Mouse (Mus musculus) midbrain, postnatal 0 days (tissue): Measurements from ENCODE around the gene Ccdc142. TPM values are rescaled to one million over a fixed set of nuclear protein-coding genes. Genes with fewer than 3 reads are reported as not detected.

Experiments
- ATAC-seq: fragments of 200-750 bp; cut with Nextera tagmentation; 2 replicates; pipeline ENCODE4 v1.8.0; 2017; ENCODE audit warnings: moderate number of reproducible peaks, mild to moderate bottlenecking, moderate TSS enrichment, moderate library complexity; ENCODE audit not compliant: low FRiP score
- DNase-seq: peaks from one replicate; pipeline ENCODE4 v3.0.0-alpha.2; 2015; ENCODE audit warnings: low spot score
- H3K27ac ChIP-seq: fragments of 300-500 bp; sonication (generic); 2 replicates; pipeline ENCODE4 v1.5.1; 2014; ENCODE audit warnings: low read depth, mild to moderate bottlenecking, low read length, mixed read lengths
- H3K27me3 ChIP-seq: fragments of 300-500 bp; sonication (generic); 2 replicates; pipeline ENCODE4 v1.6.1; 2014; ENCODE audit warnings: low read length, control low read depth, mixed read lengths; ENCODE audit not compliant: insufficient read depth
- H3K36me3 ChIP-seq: fragments of 300-500 bp; sonication (generic); 2 replicates; pipeline ENCODE4 v1.6.1; 2014; ENCODE audit warnings: low read length, control low read depth, mixed read lengths; ENCODE audit not compliant: insufficient read depth
- H3K4me1 ChIP-seq: fragments of 300-500 bp; sonication (generic); 2 replicates; pipeline ENCODE4 v1.6.1; 2014; ENCODE audit warnings: mild to moderate bottlenecking, control low read depth, antibody characterized with exemption, low read length, mixed read lengths; ENCODE audit not compliant: insufficient read depth
- H3K4me2 ChIP-seq: fragments of 300-500 bp; sonication (generic); 2 replicates; pipeline ENCODE4 v1.6.1; 2014; ENCODE audit warnings: low read depth, mild to moderate bottlenecking, low read length, mixed read lengths; ENCODE audit not compliant: poor library complexity, severe bottlenecking
- H3K4me3 ChIP-seq: fragments of 300-500 bp; sonication (generic); 2 replicates; pipeline ENCODE4 v1.5.1; 2014; ENCODE audit warnings: low read depth, mild to moderate bottlenecking, low read length, moderate library complexity
- H3K9ac ChIP-seq: fragments of 300-500 bp; sonication (generic); replicated peaks from 2 replicates; pipeline ENCODE4 v1.6.1; 2014; ENCODE audit warnings: mild to moderate bottlenecking, low read length, moderate library complexity, mixed read lengths; ENCODE audit not compliant: poor library complexity, severe bottlenecking
- H3K9me3 ChIP-seq: fragments of 300-500 bp; sonication (generic); 2 replicates; pipeline ENCODE4 v1.6.1; 2016; ENCODE audit warnings: low read length, control low read depth
- CTCF ChIP-seq: IDR thresholded peaks from 2 replicates; pipeline ENCODE4 v1.5.1; 2016; ENCODE audit warnings: antibody characterized with exemption, mild to moderate bottlenecking
- WGBS: fragments of 180-500 bp; shearing (Covaris S2); extraction: QIAGEN DNeasy Blood & Tissue Kit; methylation state at CpG from one replicate; pipeline ENCODE4 v1.1.7; 2014; 5-methylcytosine and 5-hydroxymethylcytosine counted together
- polyA plus RNA-seq: library from polyadenylated mRNA; unstranded; fragments of >200 nt; fragmentation: Nextera tagmentation; extraction: Ambion mirVana; gene quantifications from 2 replicates; pipeline ENCODE4 v1.2.1, GENCODE M21; 2015
- total RNA-seq: library from RNA; depleted of rRNA; stranded (reverse); fragments of >200 nt; gene quantifications from 2 replicates; pipeline ENCODE4 v1.2.3, GENCODE M21; 2014

The Ccdc142 gene
- total and polyA plus RNA-seq, 2 experiments from 2014 or later = 6.0 to 13.6 TPM

DNA sequence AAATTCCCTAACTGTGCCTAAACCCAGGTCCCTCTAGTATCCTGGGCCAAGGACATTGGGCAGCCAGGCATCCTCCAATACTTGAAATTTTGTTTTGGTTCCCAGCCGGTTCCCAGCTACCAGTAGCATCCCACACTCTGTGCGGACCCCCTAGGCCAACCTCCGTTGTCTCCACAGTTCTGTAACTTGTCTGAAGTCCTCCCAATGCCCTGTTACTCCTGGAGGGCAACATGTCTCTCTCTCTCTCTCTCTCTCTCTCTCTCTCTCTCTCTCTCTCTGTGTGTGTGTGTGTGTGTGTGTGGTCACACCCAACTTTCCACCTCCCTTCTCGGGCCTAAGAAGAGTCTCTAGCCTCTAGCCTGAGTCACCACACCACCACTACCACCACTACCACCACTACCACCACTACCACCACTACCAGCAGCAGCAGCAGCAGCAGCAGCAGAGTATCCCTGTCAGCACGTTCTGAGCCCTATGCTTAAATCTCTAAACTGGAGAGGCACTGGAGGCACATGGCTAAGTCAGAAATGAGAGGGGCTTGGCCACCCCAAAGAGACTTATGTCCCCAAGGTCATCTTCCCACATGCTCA lies 35.0 kb downstream of the Ccdc142 start:
- Histone ChIP-seq H3K9ac (no peak overlapping the region), H3K36me3 (no peaks in the 10 kb centered on the region), H3K27ac (0 out of 2 replicates have a peak overlapping the region, but pooled peaks have one; percentile 82), H3K9me3 (no peaks in the 10 kb centered on the region), H3K4me1 (no peaks in the 10 kb centered on the region), H3K27me3 (peaks cover 7% of the 10 kb centered on the region), H3K4me3 (peak overlapping the region; percentile 30), H3K4me2 (peak overlapping the region; percentile 51)
- TF ChIP-seq CTCF = no peak
- ATAC-seq (no peak), DNase-seq (no peak)
- WGBS = 22% methylated on average over 5 of the region's 5 CpGs

DNA sequence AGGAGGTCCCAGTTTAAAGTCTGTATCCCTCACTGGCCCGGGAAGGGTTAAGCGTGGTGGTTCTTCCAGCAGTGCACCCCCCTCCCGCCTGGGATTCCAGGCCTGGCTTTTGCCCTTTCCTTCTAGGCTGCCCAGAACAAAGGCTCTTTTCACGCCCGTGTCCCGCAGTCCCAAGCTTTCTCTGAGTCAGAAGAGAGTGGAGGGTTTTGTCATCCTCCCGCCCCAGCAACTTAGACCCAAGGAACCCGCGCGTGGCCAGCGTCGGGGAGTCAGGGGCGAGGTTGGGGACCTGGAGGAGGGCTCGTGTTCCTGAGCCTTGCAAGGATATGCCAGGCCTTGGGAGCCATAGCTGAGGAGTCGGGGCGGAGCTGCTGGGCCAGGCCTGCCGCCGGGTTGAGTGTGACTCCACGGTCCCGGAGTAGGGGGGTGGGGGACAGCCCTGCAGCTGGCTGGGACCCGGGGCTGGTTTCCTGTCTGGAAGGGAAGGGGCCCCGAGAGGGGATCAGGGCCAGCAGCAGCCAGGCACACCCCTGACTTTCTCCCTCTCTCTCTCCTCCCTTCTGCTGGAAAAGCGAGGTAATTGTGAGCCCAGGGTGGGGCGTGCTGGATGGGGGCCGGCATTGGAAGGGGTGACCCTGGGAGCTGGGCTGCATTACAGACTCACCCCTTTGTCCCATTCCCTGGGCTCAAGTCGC lies 35.6 kb downstream of the Ccdc142 start:
- no peak for TF ChIP-seq CTCF
- peak overlapping the region; percentile 51 for H3K4me2 ChIP-seq
- DNase-seq (peak; percentile 65), ATAC-seq (peak; percentile 63)
- H3K4me1 ChIP-seq = peaks cover 2% of the 10 kb centered on the region; the same call in 1 of the 2 replicates
- no peaks in the 10 kb centered on the region for H3K9me3 ChIP-seq
- peak overlapping the region; percentile 30 for H3K4me3 ChIP-seq
- peaks cover 7% of the 10 kb centered on the region for H3K27me3 ChIP-seq
- peak overlapping the region; percentile 82 for H3K27ac ChIP-seq
- H3K36me3 ChIP-seq = no peaks in the 10 kb centered on the region
- 3% methylated on average over 25 of the region's 26 CpGs for WGBS
- H3K9ac ChIP-seq = 0 out of 2 replicates have a peak overlapping the region, but pooled peaks have one; percentile 19

DNA sequence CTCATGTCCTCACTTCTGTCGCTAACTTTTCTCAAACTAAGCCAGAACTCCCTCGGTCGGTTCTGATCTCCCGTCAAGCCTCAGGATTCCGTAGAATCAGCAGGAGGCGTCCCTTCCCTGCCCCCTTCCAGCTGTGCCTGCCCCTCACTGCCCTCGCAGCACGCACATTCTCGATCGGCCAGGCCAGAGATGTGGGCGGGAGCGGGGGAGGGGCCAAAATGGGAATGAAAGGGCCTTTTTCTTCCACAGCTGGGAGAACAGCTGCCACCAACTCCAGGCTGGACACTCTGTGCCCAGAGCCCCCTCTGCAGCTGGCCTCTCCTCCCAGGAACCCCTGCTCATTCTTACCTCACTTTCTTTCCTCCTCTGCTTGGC lies 36.2 kb downstream of the Ccdc142 start:
- peak; percentile 62 for DNase-seq
- Histone ChIP-seq H3K4me2 (peak overlapping the region; percentile 51), H3K9me3 (no peaks in the 10 kb centered on the region), H3K4me3 (peak overlapping the region; percentile 30), H3K27me3 (peaks cover 7% of the 10 kb centered on the region), H3K36me3 (no peaks in the 10 kb centered on the region), H3K9ac (peak overlapping the region; percentile 42; the same call in 1 of the 2 replicates), H3K4me1 (peaks cover 4% of the 10 kb centered on the region; the same call in 1 of the 2 replicates), H3K27ac (peak overlapping the region; percentile 82)
- WGBS = 3% methylated on average over 12 of the region's 12 CpGs
- TF ChIP-seq CTCF = no peak
- ATAC-seq = peak; percentile 49

DNA sequence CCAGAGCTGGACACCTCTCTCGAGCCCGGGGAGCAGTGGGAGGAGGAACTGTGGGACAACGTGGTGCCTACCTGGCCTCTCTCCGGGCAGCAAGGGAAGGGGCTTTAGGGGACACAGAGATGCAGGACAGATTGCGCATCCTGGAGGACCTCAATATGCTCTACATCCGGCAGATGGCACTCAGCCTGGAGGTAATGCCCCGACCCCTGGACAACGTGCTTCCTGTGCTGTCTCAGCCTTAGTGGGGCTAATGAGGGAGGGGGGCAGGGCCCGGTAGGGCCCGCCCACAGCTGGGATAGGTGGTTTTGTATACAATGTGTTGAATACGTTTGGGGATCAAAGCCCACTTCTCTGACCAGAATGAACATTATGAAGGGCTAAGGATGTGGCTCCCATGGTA lies 36.7 kb downstream of the Ccdc142 start:
- H3K4me1 ChIP-seq = peaks cover 4% of the 10 kb centered on the region; the same call in 1 of the 2 replicates
- peak overlapping the region; percentile 51 for H3K4me2 ChIP-seq
- peaks cover 7% of the 10 kb centered on the region for H3K27me3 ChIP-seq
- H3K4me3 ChIP-seq = no peak overlapping the region
- no peaks in the 10 kb centered on the region for H3K36me3 ChIP-seq
- 2% methylated on average over 11 of the region's 11 CpGs for WGBS
- peak overlapping the region; percentile 82 for H3K27ac ChIP-seq
- peak; percentile 47 for TF ChIP-seq CTCF
- peak overlapping the region; percentile 42; the same call in 1 of the 2 replicates for H3K9ac ChIP-seq
- DNase-seq = peak; percentile 40
- H3K9me3 ChIP-seq = no peaks in the 10 kb centered on the region
- ATAC-seq = peak; percentile 19; the same call in 1 of the 2 replicates

DNA sequence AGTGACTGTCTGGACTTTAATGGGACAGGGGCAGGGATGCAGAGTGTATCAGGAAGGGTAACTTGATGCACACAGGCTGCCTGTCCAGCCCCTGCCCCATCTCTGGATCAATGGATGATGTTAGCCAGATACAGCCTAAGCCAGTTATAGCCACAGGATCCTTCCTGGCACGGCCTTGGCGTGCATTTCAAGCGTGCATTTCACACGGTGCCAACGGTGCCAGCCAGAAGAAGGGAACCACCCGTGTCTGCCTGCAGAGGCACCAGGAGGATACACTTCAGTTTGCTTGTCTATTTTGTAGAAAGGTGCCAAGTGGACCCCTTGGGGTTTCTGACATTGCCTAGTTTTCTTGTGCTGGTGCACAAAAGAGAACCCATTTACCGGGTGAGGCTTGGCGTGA lies 38.6 kb downstream of the Ccdc142 start:
- H3K4me3 ChIP-seq = no peak overlapping the region
- no peak overlapping the region for H3K9ac ChIP-seq
- no peak overlapping the region for H3K4me2 ChIP-seq
- no peaks in the 10 kb centered on the region for H3K9me3 ChIP-seq
- H3K27me3 ChIP-seq = peaks cover 7% of the 10 kb centered on the region
- no peak for TF ChIP-seq CTCF
- no peaks in the 10 kb centered on the region for H3K36me3 ChIP-seq
- no peak for ATAC-seq
- H3K27ac ChIP-seq = no peak overlapping the region
- H3K4me1 ChIP-seq = peaks cover 4% of the 10 kb centered on the region; the same call in 1 of the 2 replicates
- WGBS = 91% methylated on average over 8 of the region's 8 CpGs
- no peak for DNase-seq

DNA sequence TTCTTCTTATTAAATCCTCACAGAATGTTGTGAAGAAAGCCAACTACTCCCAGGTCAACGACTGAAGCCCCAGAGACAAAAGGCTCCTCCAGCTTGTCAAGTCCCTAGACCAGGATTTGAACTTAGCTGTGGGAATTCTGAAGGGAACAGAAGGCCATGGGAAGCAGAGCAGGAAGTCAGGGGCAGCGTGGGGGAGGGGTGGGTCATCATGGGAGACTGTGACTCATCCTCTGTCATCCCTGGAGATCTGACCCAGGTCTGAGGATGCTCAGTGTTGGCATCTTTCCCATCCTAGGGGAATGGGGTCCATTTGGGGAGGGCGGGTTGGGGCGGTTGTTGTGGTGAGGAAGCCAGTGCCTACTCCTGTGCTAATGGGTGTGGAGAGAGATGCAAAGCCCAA lies 40.2 kb downstream of the Ccdc142 start:
- Histone ChIP-seq H3K4me3 (peak overlapping the region; percentile 41), H3K9me3 (no peaks in the 10 kb centered on the region), H3K9ac (peak overlapping the region; percentile 69; the same call in 1 of the 2 replicates), H3K36me3 (no peaks in the 10 kb centered on the region), H3K27ac (peak overlapping the region; percentile 38; the same call in 1 of the 2 replicates), H3K4me2 (peak overlapping the region; percentile 72), H3K4me1 (peaks cover 4% of the 10 kb centered on the region; the same call in 1 of the 2 replicates), H3K27me3 (peaks cover 7% of the 10 kb centered on the region)
- 15% methylated on average over 4 of the region's 4 CpGs for WGBS
- DNase-seq (no peak), ATAC-seq (no peak)
- TF ChIP-seq CTCF = no peak
